Mouse (Mus musculus): ENCODE results near the gene Bcdin3d. TPM values are rescaled to one million over a fixed set of nuclear protein-coding genes. Genes with fewer than 3 reads are reported as not detected.
A peak's percentile ranks its signal among the peaks of the same experiment; 100 is the strongest.

Gene Bcdin3d
- polyA plus RNA-seq, 1 experiment = 8.0 TPM

- H3K4me1 ChIP-seq (ENCODE audit: control insufficient read depth, insufficient read depth, insufficient read length, low read length) = peaks cover 7% of the 10 kb centered on the region; the same call in 1 of the 2 replicates
- no peak overlapping the region for H3K27ac ChIP-seq (replicated peaks; ENCODE audit: low read depth, low read length)
- H3K4me3 ChIP-seq (ENCODE audit: insufficient read depth, low read depth, low read length) = no peak overlapping the region
Measured at GRCm38 (mm10) chr15:99498356-99498755, 23.8 kb upstream of the Bcdin3d start.

DNA sequence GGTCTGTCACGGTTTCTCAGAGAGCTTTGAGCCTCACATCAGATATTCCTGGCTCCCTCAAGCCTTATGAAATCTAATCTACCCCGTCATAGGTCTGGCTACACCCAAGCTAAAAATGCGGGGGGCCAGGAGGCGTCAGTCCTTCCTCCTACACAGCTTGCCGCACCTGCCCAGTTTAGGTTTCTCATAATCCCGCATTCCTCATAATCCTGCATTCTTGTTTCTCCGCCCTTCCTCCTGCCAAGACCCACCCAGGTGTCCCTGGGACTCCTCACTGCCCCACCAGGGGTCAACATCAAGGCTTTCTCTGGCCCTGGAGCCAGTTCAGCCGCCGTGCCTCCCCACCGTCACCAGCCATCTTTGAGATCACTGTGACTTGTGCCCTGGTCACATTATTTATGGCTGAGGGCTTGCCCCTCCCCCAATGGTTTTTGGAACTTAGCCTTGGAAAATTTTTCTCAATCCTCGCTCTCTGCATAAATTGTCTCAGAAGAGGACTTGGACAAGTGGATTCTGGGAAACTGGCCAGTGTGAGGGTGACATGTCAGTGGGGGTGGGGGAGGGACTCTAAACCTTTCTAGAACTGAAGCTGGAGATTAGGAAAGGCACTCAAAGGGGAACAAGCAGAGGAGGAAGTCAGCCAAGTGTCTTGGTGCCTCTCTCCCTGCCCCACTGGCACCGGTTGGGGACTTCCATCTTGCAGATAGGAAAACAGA lies 23.2 kb upstream of the Bcdin3d start:
- Histone ChIP-seq H3K4me3 (ENCODE audit: insufficient read depth, low read depth, low read length) (peak overlapping the region; percentile 51), H3K4me1 (ENCODE audit: control insufficient read depth, insufficient read depth, insufficient read length, low read length) (peaks cover 7% of the 10 kb centered on the region; the same call in 1 of the 2 replicates), H3K27ac (replicated peaks; ENCODE audit: low read depth, low read length) (peak overlapping the region; percentile 80)

DNA sequence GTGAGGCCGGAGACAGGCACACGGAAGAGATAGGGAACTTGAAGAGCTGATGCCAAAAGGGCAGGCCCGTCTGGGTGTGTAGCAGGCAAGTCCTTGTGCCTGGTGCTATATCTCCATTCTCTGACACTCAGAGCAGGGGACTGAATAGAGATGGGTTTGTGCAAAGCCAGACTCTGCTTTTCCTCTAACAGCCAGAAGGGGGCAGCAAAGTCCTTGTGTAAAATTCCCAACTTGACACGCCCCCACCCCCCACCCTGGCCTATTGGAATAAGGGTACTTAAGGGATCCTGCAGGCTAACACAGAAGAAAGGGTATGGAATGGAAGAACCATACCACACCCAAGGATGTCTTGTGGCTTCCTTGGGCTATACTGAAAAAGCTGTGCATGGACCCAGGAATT lies 22.5 kb upstream of the Bcdin3d start:
- H3K4me3 ChIP-seq (ENCODE audit: insufficient read depth, low read depth, low read length) = peak overlapping the region; percentile 51

DNA sequence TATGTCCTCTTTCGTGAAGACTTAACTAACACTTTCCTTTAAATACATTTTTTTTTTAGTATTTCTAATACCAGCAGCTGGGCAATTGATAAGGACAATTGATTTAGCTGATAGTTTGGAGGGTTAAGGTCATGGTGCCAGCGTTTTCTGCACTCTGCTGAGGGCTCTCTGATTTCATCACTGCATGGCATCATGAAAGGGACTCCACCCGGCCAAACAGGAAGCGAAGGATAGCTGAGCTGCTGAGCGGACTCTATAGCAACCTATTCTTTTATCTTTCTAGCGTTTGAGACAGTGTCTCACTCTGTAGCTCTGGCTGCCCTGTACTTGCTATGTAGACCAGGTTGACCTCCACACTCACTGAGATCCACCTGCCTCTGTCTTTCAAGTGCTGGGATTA lies 10.2 kb upstream of the Bcdin3d start:
- Histone ChIP-seq H3K27ac (replicated peaks; ENCODE audit: low read depth, low read length) (no peak overlapping the region), H3K4me3 (ENCODE audit: insufficient read depth, low read depth, low read length) (no peak overlapping the region), H3K4me1 (ENCODE audit: control insufficient read depth, insufficient read depth, insufficient read length, low read length) (no peaks in the 10 kb centered on the region)

More for the DNA sequence above, 22.5 kb upstream of the Bcdin3d start:
- peaks cover 7% of the 10 kb centered on the region; the same call in 1 of the 2 replicates for H3K4me1 ChIP-seq (ENCODE audit: control insufficient read depth, insufficient read depth, insufficient read length, low read length)
- peak overlapping the region; percentile 80 for H3K27ac ChIP-seq (replicated peaks; ENCODE audit: low read depth, low read length)

DNA sequence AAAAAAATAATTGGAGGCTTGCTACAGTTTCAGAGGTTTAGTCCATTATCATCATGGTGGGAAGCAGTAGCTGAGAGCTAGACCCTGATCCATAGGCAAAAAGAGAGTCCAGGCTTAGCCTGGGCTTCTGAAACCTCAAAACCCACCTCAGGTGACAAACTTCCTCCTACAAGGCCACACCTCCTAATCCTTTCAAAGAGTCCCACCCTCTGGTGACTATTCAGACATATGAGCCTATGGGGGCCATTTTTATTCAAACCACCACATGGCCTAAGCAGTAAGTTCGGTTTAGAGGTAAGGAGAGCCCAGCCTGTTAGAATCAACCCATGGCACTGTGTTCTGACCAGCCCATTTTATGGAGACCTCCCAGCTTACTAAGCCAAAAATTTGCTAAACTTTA lies 1.3 kb upstream of the Bcdin3d start:
- Histone ChIP-seq H3K4me1 (ENCODE audit: control insufficient read depth, insufficient read depth, insufficient read length, low read length) (peaks cover 3% of the 10 kb centered on the region; the same call in 1 of the 2 replicates), H3K27ac (replicated peaks; ENCODE audit: low read depth, low read length) (no peak overlapping the region), H3K4me3 (ENCODE audit: insufficient read depth, low read depth, low read length) (no peak overlapping the region)

DNA sequence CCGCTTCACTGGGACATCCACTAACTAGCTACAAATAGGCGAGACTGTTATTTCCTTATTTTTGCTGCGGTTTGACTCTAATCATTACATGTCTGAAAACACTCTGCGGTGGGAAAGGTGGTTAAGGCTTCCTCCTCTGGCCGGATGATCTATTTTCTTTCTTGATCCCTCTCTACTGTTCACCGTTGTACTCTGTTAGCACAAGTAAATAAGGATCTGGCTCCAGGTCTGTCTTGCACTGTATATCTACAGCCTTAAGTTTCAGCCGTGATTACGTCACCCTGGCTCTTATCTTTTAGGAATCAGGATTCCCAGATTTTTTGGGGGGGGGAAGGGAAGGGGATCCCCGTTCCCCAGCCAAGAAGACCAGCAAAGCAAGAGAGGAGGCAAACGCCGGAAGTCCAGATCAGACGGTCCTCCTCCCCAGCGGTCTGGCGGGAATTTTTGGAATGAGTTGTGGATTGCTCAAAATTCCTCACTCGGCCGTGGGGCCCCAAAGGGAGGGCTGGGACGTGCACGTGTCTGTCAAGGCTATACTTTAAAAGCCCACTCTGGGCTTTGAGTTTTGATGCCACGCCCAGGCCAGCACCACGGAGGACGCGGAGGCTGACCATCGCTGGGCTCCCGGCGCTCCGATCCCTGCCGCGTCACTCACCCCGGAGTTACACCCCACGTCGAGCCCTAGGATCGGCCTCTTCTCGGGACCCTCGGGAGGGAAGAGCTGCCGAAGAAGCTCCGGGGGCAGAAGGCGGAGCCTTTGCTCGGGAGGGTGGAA lies 542 bp downstream of the Bcdin3d start:
- peak overlapping the region; percentile 93 for H3K4me3 ChIP-seq (ENCODE audit: insufficient read depth, low read depth, low read length)
- peaks cover 3% of the 10 kb centered on the region; the same call in 1 of the 2 replicates for H3K4me1 ChIP-seq (ENCODE audit: control insufficient read depth, insufficient read depth, insufficient read length, low read length)

GRCm38 (mm10) chr15:99472972-99473371 lies 1.6 kb downstream of the Bcdin3d start:
- Histone ChIP-seq H3K27ac (replicated peaks; ENCODE audit: low read depth, low read length) (no peak overlapping the region), H3K4me1 (ENCODE audit: control insufficient read depth, insufficient read depth, insufficient read length, low read length) (peaks cover 3% of the 10 kb centered on the region; the same call in 1 of the 2 replicates), H3K4me3 (ENCODE audit: insufficient read depth, low read depth, low read length) (no peak overlapping the region)

More for the DNA sequence above, 542 bp downstream of the Bcdin3d start:
- peak overlapping the region; percentile 78 for H3K27ac ChIP-seq (replicated peaks; ENCODE audit: low read depth, low read length)

DNA sequence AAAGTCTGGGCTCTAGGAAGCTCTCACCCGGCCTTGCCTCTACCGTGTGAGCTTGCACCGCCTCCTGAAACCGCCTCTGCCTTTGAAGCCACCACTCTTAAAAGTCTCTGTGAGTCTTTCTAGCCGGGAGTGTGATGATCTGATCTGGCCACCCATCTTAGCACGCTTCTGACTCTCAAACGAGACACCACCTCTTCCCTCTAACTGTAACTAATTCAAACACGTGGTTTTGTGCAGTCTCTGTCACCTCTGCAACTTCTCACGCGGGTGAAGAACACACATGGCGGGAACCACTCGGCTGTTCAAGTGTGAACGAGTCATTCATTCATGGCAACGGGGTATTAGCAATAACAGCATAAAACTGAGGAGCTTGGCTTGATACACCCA lies 2.9 kb downstream of the Bcdin3d start:
- no peak overlapping the region for H3K4me3 ChIP-seq (ENCODE audit: insufficient read depth, low read depth, low read length)
- H3K27ac ChIP-seq (replicated peaks; ENCODE audit: low read depth, low read length) = no peak overlapping the region
- H3K4me1 ChIP-seq (ENCODE audit: control insufficient read depth, insufficient read depth, insufficient read length, low read length) = peaks cover 3% of the 10 kb centered on the region; the same call in 1 of the 2 replicates

DNA sequence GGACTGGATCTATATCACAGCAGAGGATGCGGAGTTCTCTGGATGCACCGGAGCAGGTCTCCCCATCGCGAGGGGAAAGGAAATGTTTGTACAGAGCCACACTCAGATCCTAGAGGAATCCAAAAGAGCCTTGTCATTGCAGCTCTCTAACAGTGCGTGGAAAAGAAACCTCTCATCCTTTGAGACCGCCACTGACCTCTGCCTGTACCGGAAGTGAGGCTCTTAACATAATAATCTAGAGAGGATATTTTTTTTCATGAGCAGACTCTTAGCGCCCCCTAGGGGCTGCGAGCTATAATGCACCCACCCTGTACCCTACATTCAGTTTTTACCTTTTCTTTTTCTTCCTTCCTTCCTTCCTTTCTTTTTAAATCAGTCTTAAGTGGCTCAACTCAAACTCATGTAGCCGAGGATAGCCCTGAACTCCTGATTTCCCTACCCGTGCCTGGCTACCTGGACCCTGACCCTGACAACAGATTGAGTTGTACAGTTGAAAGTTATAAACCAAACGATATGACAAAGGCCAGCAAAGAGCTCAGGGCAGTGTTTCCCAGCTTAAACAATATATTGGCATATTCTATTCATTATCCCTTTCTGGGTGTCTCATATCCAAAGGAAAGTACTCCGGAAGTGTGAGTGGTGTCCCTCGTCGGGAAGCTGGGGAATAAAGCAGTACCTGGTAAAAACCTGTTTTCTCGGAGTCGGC lies 3.4 kb downstream of the Bcdin3d start:
- peak overlapping the region; percentile 57 for H3K4me3 ChIP-seq (ENCODE audit: insufficient read depth, low read depth, low read length)
- peak overlapping the region; percentile 84 for H3K27ac ChIP-seq (replicated peaks; ENCODE audit: low read depth, low read length)
- peaks cover 3% of the 10 kb centered on the region; the same call in 1 of the 2 replicates for H3K4me1 ChIP-seq (ENCODE audit: control insufficient read depth, insufficient read depth, insufficient read length, low read length)

DNA sequence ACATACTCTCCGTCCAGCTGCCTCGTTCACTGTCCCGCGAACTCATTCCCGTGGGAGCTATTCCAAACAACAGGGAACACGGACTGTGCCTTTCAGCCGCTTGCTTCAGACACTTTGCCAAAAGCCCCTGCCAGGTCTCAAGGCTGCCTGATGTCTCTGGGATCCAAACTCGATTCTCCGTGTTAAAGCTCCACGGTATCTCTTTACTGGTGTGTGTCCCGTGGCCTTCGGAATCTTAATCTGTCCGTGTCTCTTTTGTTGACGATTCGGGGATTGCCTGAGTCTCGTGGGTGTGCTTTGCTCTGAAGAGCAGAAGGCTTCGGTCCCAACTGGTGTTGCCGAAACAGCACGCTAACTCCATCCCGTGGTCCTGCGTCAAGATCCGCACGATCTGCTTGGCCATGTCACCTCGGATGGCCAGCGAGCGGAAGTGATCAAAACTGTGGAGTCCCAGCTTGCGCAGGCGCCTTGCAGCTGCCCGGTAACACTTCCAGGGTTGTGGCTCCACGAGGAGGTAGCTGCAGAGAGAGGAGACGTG lies 4.2 kb downstream of the Bcdin3d start:
- Histone ChIP-seq H3K4me1 (ENCODE audit: control insufficient read depth, insufficient read depth, insufficient read length, low read length) (peaks cover 3% of the 10 kb centered on the region; the same call in 1 of the 2 replicates), H3K27ac (replicated peaks; ENCODE audit: low read depth, low read length) (peak overlapping the region; percentile 84), H3K4me3 (ENCODE audit: insufficient read depth, low read depth, low read length) (peak overlapping the region; percentile 57)

DNA sequence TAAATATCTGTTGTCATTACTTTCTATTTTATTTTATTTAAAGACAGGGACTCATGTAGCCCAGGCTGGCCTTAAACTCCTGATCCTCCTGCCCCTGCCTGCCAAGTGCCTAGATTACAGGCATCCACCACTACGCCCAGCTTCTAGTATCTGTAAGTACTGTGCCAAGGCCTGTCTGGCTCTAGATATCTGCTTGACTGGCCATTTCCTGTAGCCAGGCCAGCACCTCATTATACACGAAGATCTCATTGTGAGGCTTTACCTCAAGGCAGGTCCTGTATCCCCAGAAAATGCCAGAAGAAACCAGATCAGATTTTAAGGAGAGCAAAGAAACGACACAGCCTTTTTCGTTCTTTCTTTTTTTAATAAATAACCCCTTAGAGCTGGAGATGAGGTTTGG lies 4.8 kb downstream of the Bcdin3d start:
- Histone ChIP-seq H3K4me1 (ENCODE audit: control insufficient read depth, insufficient read depth, insufficient read length, low read length) (peaks cover 1% of the 10 kb centered on the region; the same call in 1 of the 2 replicates), H3K4me3 (ENCODE audit: insufficient read depth, low read depth, low read length) (peak overlapping the region; percentile 57; the same call in 1 of the 2 replicates), H3K27ac (replicated peaks; ENCODE audit: low read depth, low read length) (no peak overlapping the region; the same call in 1 of the 2 replicates)

DNA sequence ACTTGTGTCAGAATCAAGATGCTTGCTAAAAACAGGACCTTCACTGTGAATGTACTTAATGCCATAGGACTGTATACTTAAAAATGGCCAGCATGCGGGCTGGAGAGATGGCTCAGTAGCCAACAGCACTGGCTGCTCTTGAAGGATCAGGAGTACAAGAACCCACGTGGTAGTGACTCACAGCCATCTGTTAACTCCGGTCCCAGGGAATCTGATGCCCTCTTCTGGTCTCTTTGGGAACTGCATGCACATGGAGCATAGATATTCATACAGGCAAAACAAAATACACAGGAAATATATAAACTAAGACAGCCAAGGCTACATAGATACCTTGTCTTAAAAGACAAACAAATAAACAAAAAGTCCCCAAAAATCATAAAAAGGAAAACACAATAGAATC lies 5.5 kb downstream of the Bcdin3d start:
- H3K4me3 ChIP-seq (ENCODE audit: insufficient read depth, low read depth, low read length) = no peak overlapping the region
- H3K4me1 ChIP-seq (ENCODE audit: control insufficient read depth, insufficient read depth, insufficient read length, low read length) = no peaks in the 10 kb centered on the region
- no peak overlapping the region for H3K27ac ChIP-seq (replicated peaks; ENCODE audit: low read depth, low read length)

DNA sequence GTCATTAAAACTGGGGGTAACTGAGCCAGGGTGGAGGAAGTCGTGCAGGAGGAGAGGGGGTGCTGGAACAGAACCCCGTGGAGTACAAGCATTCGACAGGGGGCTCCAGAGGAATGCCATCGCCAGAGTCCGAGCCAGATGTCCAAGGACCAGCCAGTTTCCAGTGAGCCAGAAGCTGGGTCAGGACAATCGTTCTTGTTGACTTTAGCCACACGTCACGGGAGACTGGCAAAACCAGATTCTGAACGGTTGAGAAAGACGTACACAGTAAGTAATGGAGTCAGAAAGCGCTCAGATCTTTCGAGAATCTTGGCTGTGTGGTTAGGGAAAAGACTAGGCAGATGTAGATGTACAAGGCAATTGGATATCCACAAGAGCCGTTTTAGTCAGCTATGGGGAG lies 11.3 kb downstream of the Bcdin3d start:
- no peak overlapping the region for H3K27ac ChIP-seq (replicated peaks; ENCODE audit: low read depth, low read length)
- H3K4me1 ChIP-seq (ENCODE audit: control insufficient read depth, insufficient read depth, insufficient read length, low read length) = no peaks in the 10 kb centered on the region
- no peak overlapping the region for H3K4me3 ChIP-seq (ENCODE audit: insufficient read depth, low read depth, low read length)

- Histone ChIP-seq H3K27ac (replicated peaks; ENCODE audit: low read depth, low read length) (peak within 1 kb of the TSS; percentile 64), H3K4me3 (ENCODE audit: insufficient read depth, low read depth, low read length) (peak within 1 kb of the TSS; percentile 98), H3K4me1 (ENCODE audit: control insufficient read depth, insufficient read depth, insufficient read length, low read length) (no peaks in the 10 kb centered on the region)
Measured at GRCm38 (mm10) chr15:99457606-99458401, 16.7 kb downstream of the Bcdin3d start, which contains the start of gene Nckap5l. Gene Nckap5l, minus strand, starts transcription at chr15:99457748.

All from brown adipose tissue, adult 24 weeks (tissue).